Mouse (Mus musculus): ENCODE data around the gene Cyp2w1. TPM values are rescaled to one million over a fixed set of nuclear protein-coding genes. Genes with fewer than 3 reads are reported as not detected.

The Cyp2w1 gene
- total and polyA plus RNA-seq, 3 experiments = not detected

- no peaks in the 10 kb centered on the region for H3K9me3 ChIP-seq (replicated peaks)
- DNase-seq (ENCODE audit: low spot score) (no peak), ATAC-seq (ENCODE audit: extremely low read depth, insufficient number of reproducible peaks, low FRiP score, poor library complexity, severe bottlenecking) (no peak)
- peaks cover 68% of the 10 kb centered on the region for H3K36me3 ChIP-seq (replicated peaks)
- no peak overlapping the region; the same call in 1 of the 2 replicates for H3K4me3 ChIP-seq (ENCODE audit: low read depth, low read length)
- no peak for TF ChIP-seq CTCF (IDR thresholded peaks at IDR 0.05; ENCODE audit: low read depth, low read length)
- TF ChIP-seq TAL1 (conservative IDR thresholded peaks at IDR 0.05; ENCODE audit: low read depth, low read length) = no peak
- no peak for TF ChIP-seq GATA1 (IDR thresholded peaks at IDR 0.05; ENCODE audit: borderline replicate concordance, low read length)
- TF ChIP-seq POLR2AphosphoS5 (IDR thresholded peaks at IDR 0.05; ENCODE audit: insufficient replicate concordance, low read depth, low read length) = no peak
- TF ChIP-seq GATA2 (IDR thresholded peaks at IDR 0.05; ENCODE audit: borderline replicate concordance, low read depth, low read length) = no peak
- H3K27me3 ChIP-seq (ENCODE audit: insufficient read depth, low read length) = no peaks in the 10 kb centered on the region
- peaks cover 82% of the 10 kb centered on the region for H3K4me1 ChIP-seq (ENCODE audit: insufficient read depth, low read depth, low read length)
Observed at GRCm38 (mm10) chr5:139365827-139366226, 13.4 kb downstream of the Cyp2w1 start.

GRCm38 (mm10) chr5:139366484-139366883 is 14.1 kb downstream of the Cyp2w1 start:
- Histone ChIP-seq H3K36me3 (replicated peaks) (peaks cover 63% of the 10 kb centered on the region), H3K4me3 (ENCODE audit: low read depth, low read length) (no peak overlapping the region), H3K9me3 (replicated peaks) (no peaks in the 10 kb centered on the region), H3K4me1 (ENCODE audit: insufficient read depth, low read depth, low read length) (peaks cover 88% of the 10 kb centered on the region), H3K27me3 (ENCODE audit: insufficient read depth, low read length) (no peaks in the 10 kb centered on the region)
- ATAC-seq (ENCODE audit: extremely low read depth, insufficient number of reproducible peaks, low FRiP score, poor library complexity, severe bottlenecking) (no peak), DNase-seq (ENCODE audit: low spot score) (no peak)
- no peak for TF ChIP-seq GATA2 (IDR thresholded peaks at IDR 0.05; ENCODE audit: borderline replicate concordance, low read depth, low read length)
- no peak for TF ChIP-seq CTCF (IDR thresholded peaks at IDR 0.05; ENCODE audit: low read depth, low read length)
- no peak for TF ChIP-seq POLR2AphosphoS5 (IDR thresholded peaks at IDR 0.05; ENCODE audit: insufficient replicate concordance, low read depth, low read length)
- no peak for TF ChIP-seq TAL1 (conservative IDR thresholded peaks at IDR 0.05; ENCODE audit: low read depth, low read length)
- no peak for TF ChIP-seq GATA1 (IDR thresholded peaks at IDR 0.05; ENCODE audit: borderline replicate concordance, low read length)

- Histone ChIP-seq H3K36me3 (replicated peaks) (peaks cover 48% of the 10 kb centered on the region), H3K9me3 (replicated peaks) (no peaks in the 10 kb centered on the region), H3K27me3 (ENCODE audit: insufficient read depth, low read length) (no peaks in the 10 kb centered on the region), H3K4me3 (ENCODE audit: low read depth, low read length) (no peak overlapping the region), H3K4me1 (ENCODE audit: insufficient read depth, low read depth, low read length) (peaks cover 93% of the 10 kb centered on the region)
- no peak for TF ChIP-seq CTCF (IDR thresholded peaks at IDR 0.05; ENCODE audit: low read depth, low read length)
- TF ChIP-seq GATA1 (IDR thresholded peaks at IDR 0.05; ENCODE audit: borderline replicate concordance, low read length) = no peak
- TF ChIP-seq GATA2 (IDR thresholded peaks at IDR 0.05; ENCODE audit: borderline replicate concordance, low read depth, low read length) = no peak
- TF ChIP-seq TAL1 (conservative IDR thresholded peaks at IDR 0.05; ENCODE audit: low read depth, low read length) = no peak
- no peak for TF ChIP-seq POLR2AphosphoS5 (IDR thresholded peaks at IDR 0.05; ENCODE audit: insufficient replicate concordance, low read depth, low read length)
- DNase-seq (ENCODE audit: low spot score) (no peak), ATAC-seq (ENCODE audit: extremely low read depth, insufficient number of reproducible peaks, low FRiP score, poor library complexity, severe bottlenecking) (no peak)
Observed at GRCm38 (mm10) chr5:139367884-139368458, 15.6 kb downstream of the Cyp2w1 start.

GRCm38 (mm10) chr5:139368638-139369320 is 16.4 kb downstream of the Cyp2w1 start:
- TF ChIP-seq TAL1 (conservative IDR thresholded peaks at IDR 0.05; ENCODE audit: low read depth, low read length) = no peak
- TF ChIP-seq POLR2AphosphoS5 (IDR thresholded peaks at IDR 0.05; ENCODE audit: insufficient replicate concordance, low read depth, low read length) = no peak
- TF ChIP-seq GATA1 (IDR thresholded peaks at IDR 0.05; ENCODE audit: borderline replicate concordance, low read length) = no peak
- peaks cover 97% of the 10 kb centered on the region for H3K4me1 ChIP-seq (ENCODE audit: insufficient read depth, low read depth, low read length)
- H3K4me3 ChIP-seq (ENCODE audit: low read depth, low read length) = no peak overlapping the region
- peaks cover 41% of the 10 kb centered on the region for H3K36me3 ChIP-seq (replicated peaks)
- no peaks in the 10 kb centered on the region for H3K9me3 ChIP-seq (replicated peaks)
- H3K27me3 ChIP-seq (ENCODE audit: insufficient read depth, low read length) = no peaks in the 10 kb centered on the region
- DNase-seq (ENCODE audit: low spot score) = no peak
- ATAC-seq (ENCODE audit: extremely low read depth, insufficient number of reproducible peaks, low FRiP score, poor library complexity, severe bottlenecking) = no peak

- Histone ChIP-seq H3K4me1 (ENCODE audit: insufficient read depth, low read depth, low read length) (peaks cover 97% of the 10 kb centered on the region), H3K36me3 (replicated peaks) (peaks cover 46% of the 10 kb centered on the region), H3K4me3 (ENCODE audit: low read depth, low read length) (peak overlapping the region; percentile 86; the same call in 1 of the 2 replicates), H3K27me3 (ENCODE audit: insufficient read depth, low read length) (no peaks in the 10 kb centered on the region), H3K9me3 (replicated peaks) (no peaks in the 10 kb centered on the region)
- TF ChIP-seq POLR2AphosphoS5 (IDR thresholded peaks at IDR 0.05; ENCODE audit: insufficient replicate concordance, low read depth, low read length) (no peak), GATA2 (IDR thresholded peaks at IDR 0.05; ENCODE audit: borderline replicate concordance, low read depth, low read length) (no peak), TAL1 (conservative IDR thresholded peaks at IDR 0.05; ENCODE audit: low read depth, low read length) (no peak), CTCF (IDR thresholded peaks at IDR 0.05; ENCODE audit: low read depth, low read length) (no peak), GATA1 (IDR thresholded peaks at IDR 0.05; ENCODE audit: borderline replicate concordance, low read length) (no peak)
- ATAC-seq (ENCODE audit: extremely low read depth, insufficient number of reproducible peaks, low FRiP score, poor library complexity, severe bottlenecking) (no peak), DNase-seq (ENCODE audit: low spot score) (no peak)
Observed at GRCm38 (mm10) chr5:139370336-139370735, 17.9 kb downstream of the Cyp2w1 start.

GRCm38 (mm10) chr5:139371118-139371517 is 18.7 kb downstream of the Cyp2w1 start:
- TF ChIP-seq GATA1 (IDR thresholded peaks at IDR 0.05; ENCODE audit: borderline replicate concordance, low read length) = no peak
- TF ChIP-seq GATA2 (IDR thresholded peaks at IDR 0.05; ENCODE audit: borderline replicate concordance, low read depth, low read length) = no peak
- TF ChIP-seq TAL1 (conservative IDR thresholded peaks at IDR 0.05; ENCODE audit: low read depth, low read length) = no peak
- no peak for TF ChIP-seq POLR2AphosphoS5 (IDR thresholded peaks at IDR 0.05; ENCODE audit: insufficient replicate concordance, low read depth, low read length)
- no peak for TF ChIP-seq CTCF (IDR thresholded peaks at IDR 0.05; ENCODE audit: low read depth, low read length)
- Histone ChIP-seq H3K9me3 (replicated peaks) (no peaks in the 10 kb centered on the region), H3K4me1 (ENCODE audit: insufficient read depth, low read depth, low read length) (peaks cover 96% of the 10 kb centered on the region), H3K36me3 (replicated peaks) (peaks cover 49% of the 10 kb centered on the region), H3K4me3 (ENCODE audit: low read depth, low read length) (peak overlapping the region; percentile 86; the same call in 1 of the 2 replicates), H3K27me3 (ENCODE audit: insufficient read depth, low read length) (no peaks in the 10 kb centered on the region)
- ATAC-seq (ENCODE audit: extremely low read depth, insufficient number of reproducible peaks, low FRiP score, poor library complexity, severe bottlenecking) = no peak
- no peak for DNase-seq (ENCODE audit: low spot score)
